23 mouse cellular contexts compared by ENCODE assay signal in the genomic region with DNA sequence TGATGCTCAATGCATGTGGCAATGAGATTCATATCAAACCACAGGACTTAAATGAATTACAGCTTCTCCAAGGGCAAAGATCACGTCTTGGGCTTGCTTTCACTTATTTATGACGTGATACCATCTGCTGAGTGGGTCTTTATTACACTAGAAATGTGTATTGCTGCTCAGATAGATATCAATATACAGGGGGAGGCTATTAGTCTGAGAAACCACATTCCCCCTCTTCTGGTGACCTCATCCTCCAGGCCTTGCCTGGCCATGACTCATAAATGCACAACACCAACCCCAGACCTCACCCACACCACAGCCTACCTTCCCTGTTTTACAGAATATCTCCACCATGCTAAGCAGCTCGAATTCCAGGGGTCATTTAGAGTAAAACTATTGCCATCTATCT.
DNase-seq lines count a peak whose midpoint lies in the region; TF ChIP-seq lines count a peak whose summit lies in the region.
"Had no signal": no experiment of that assay in that cellular context is flagged by ENCODE, and none has a peak within 500 bp of the region (broad histone marks: within the 10 kb centered on the region; RNA-seq: fewer than 3 reads in every experiment).

No protein-coding gene starts in this region.

- intact Hi-C loops in left cerebral cortex, postnatal 4 days (cut with DNase I) = no loop called here

- peak overlapping the region; percentile 3 for H3K4me2 ChIP-seq in myocyte (ENCODE audit: low read depth)
- H3K4me2 ChIP-seq: embryonic facial prominence, embryonic 12.5 days; forebrain, embryonic 13.5 days; forebrain, embryonic 15.5 days had no signal

- no peak overlapping the region for H3ac ChIP-seq in myocyte (ENCODE audit: control insufficient read depth, insufficient read length)

- no peak for TF ChIP-seq POLR2A in myocyte (IDR thresholded peaks at IDR 0.05; ENCODE audit: insufficient read length, low read depth)

- no peak overlapping the region for H3K4me3 ChIP-seq in myocyte
- H3K4me3 ChIP-seq: embryonic facial prominence, embryonic 12.5 days; forebrain, embryonic 13.5 days; forebrain, embryonic 15.5 days had no signal

- H3K79me2 ChIP-seq in myocyte (ENCODE audit: control insufficient read depth, insufficient read depth) = no peaks in the 10 kb centered on the region

- H3K36me3 ChIP-seq in myocyte (ENCODE audit: control insufficient read depth, insufficient read depth) = no peaks in the 10 kb centered on the region
- H3K36me3 ChIP-seq: embryonic facial prominence, embryonic 12.5 days; forebrain, embryonic 15.5 days; G1E had no signal

- H3K27me3 ChIP-seq in myocyte (ENCODE audit: control insufficient read depth, insufficient read depth, insufficient read length) = no peaks in the 10 kb centered on the region
- H3K27me3 ChIP-seq: CH12.LX; embryonic facial prominence, embryonic 12.5 days; forebrain, embryonic 13.5 days; forebrain, embryonic 15.5 days; Patski had no signal

- peak; percentile 74 for DNase-seq in heart, adult 11 months
- no peak for DNase-seq in heart, adult 8-10 months (ENCODE audit: low spot score)
- DNase-seq in 416B (ENCODE audit: low read depth) = peak; percentile 5
- peak; percentile 28 for DNase-seq in Muller cell, postnatal 12 days (ENCODE audit: inconsistent ontology term)
- no peak for DNase-seq in frontal cortex, postnatal 10 days (ENCODE audit: low spot score in 2 of 2)
- DNase-seq in left cerebral cortex, postnatal 4 days = no peak
- no peak for DNase-seq in right cerebral cortex, postnatal 25 days
- DNase-seq: adrenal gland, adult 8-10 months; adrenal gland, postnatal 14 days; adrenal gland, postnatal 36 days; cerebellum, adult 11-12 months; cerebellum, adult 2 months; cerebellum, adult 9-10 months; cerebellum, postnatal 10 days; cerebellum, postnatal 25 days; forebrain, postnatal 0 days had no signal

TF ChIP-seq in myocyte, 11 proteins besides CTCF, POLR2A, EP300 and RAD21:
- TF ChIP-seq MYOD1 (IDR thresholded peaks at IDR 0.05; ENCODE audit: control insufficient read depth in 1 of 3, insufficient read length in 2 of 3, low read depth in 2 of 3) (no peak), CEBPB (IDR thresholded peaks at IDR 0.05; ENCODE audit: insufficient read depth, poor library complexity, severe bottlenecking) (0 out of 2 replicates have a peak, but pooled peaks have one; percentile 10), TCF3 (IDR thresholded peaks at IDR 0.05; ENCODE audit: insufficient read length, low read depth) (no peak), E2F4 (IDR thresholded peaks at IDR 0.05; ENCODE audit: insufficient read depth) (no peak)

Comparison
In these comparisons a context has a peak if more than half of its experiments do, and no peak if none do; other contexts are left out.
1. DNase-seq: peak in heart, adult 11 months (single experiment), 416B (single experiment) and Muller cell, postnatal 12 days (single experiment); none in heart, adult 8-10 months (single experiment), frontal cortex, postnatal 10 days (0 of 2), left cerebral cortex, postnatal 4 days (single experiment) and right cerebral cortex, postnatal 25 days (single experiment).